Mouse (Mus musculus): ENCODE results near the gene Vstm4. TPM values are rescaled to one million over a fixed set of nuclear protein-coding genes. Genes with fewer than 3 reads are reported as not detected.

The Vstm4 gene
- polyA plus RNA-seq, 2 experiments: 14.8 to 25.0 TPM

DNA sequence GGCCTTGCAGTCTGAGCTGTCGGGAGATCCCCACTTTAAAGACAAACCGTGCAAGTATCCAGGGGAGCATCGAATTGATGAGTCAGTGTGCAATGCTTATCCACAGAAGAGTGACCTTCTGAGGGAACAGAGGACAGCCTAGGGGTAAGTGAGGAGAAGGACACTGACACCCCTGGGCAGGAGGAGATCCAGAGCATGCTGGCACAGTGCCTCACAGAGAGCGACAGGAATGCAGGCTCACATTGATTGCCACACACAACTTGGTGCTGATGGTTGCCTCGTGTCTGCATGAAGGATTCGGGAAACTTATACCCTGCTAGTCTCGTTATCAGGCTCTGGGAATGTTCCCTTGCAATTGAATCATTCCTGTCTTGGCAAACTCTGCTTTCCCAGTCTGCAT is 39.3 kb upstream of the Vstm4 start:
- no peak for TF ChIP-seq POLR2A (IDR thresholded peaks at IDR 0.05; ENCODE audit: borderline replicate concordance, extremely low read depth, insufficient read depth, insufficient read length)
- Histone ChIP-seq H3K9me3 (ENCODE audit: control insufficient read depth, low read length) (no peaks in the 10 kb centered on the region), H3K4me2 (replicated peaks; ENCODE audit: low read depth, low read length, severe bottlenecking) (no peak overlapping the region), H3K9ac (ENCODE audit: low read depth, low read length, severe bottlenecking) (no peak overlapping the region), H3K27me3 (ENCODE audit: control insufficient read depth, insufficient read depth, low read length) (no peaks in the 10 kb centered on the region), H3K27ac (replicated peaks; ENCODE audit: low read depth, low read length) (no peak overlapping the region), H3K4me1 (ENCODE audit: control insufficient read depth, insufficient read depth, low read length) (0 out of 2 replicates have a peak, but pooled peaks cover 7% of the 10 kb centered on the region), H3K4me3 (replicated peaks; ENCODE audit: low read length) (no peak overlapping the region), H3K36me3 (ENCODE audit: control insufficient read depth, insufficient read depth, low read length) (no peaks in the 10 kb centered on the region)
- no peak for DNase-seq (ENCODE audit: low spot score)
- 47% methylated on average over 7 of the region's 7 CpGs for WGBS
- ATAC-seq (ENCODE audit: low FRiP score, low read depth): no peak

DNA sequence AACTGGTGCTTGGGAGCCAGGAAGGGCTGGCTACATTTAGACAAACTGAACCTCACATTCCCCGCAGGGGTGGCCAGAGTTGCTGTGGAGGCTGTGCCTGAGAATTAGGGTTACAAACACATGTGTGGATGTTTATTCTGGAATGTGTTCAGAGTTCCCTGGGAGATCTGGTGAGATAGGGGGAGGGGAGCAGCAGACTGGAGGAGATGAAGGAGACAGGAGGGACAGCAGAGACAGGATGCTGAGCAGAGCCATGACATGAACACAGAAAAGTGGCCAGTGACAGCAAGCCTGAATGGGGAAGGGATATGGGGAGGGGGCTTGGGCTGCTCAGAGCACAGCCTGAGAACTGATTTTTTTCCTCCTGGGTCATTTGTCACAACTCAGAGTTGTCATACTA is 37.3 kb upstream of the Vstm4 start:
- Histone ChIP-seq H3K36me3 (ENCODE audit: control insufficient read depth, insufficient read depth, low read length) (no peaks in the 10 kb centered on the region), H3K9me3 (ENCODE audit: control insufficient read depth, low read length) (no peaks in the 10 kb centered on the region), H3K27ac (replicated peaks; ENCODE audit: low read depth, low read length) (no peak overlapping the region), H3K27me3 (ENCODE audit: control insufficient read depth, insufficient read depth, low read length) (no peaks in the 10 kb centered on the region), H3K4me2 (replicated peaks; ENCODE audit: low read depth, low read length, severe bottlenecking) (no peak overlapping the region), H3K4me3 (replicated peaks; ENCODE audit: low read length) (no peak overlapping the region), H3K4me1 (ENCODE audit: control insufficient read depth, insufficient read depth, low read length) (0 out of 2 replicates have a peak, but pooled peaks cover 8% of the 10 kb centered on the region), H3K9ac (ENCODE audit: low read depth, low read length, severe bottlenecking) (no peak overlapping the region)
- WGBS: 13% methylated on average over 1 of the region's 1 CpGs
- no peak for TF ChIP-seq POLR2A (IDR thresholded peaks at IDR 0.05; ENCODE audit: borderline replicate concordance, extremely low read depth, insufficient read depth, insufficient read length)
- ATAC-seq (ENCODE audit: low FRiP score, low read depth) (peak; percentile 30; the same call in 1 of the 2 replicates), DNase-seq (ENCODE audit: low spot score) (no peak)

GRCm38 (mm10) chr14:32822812-32823211 is 33.7 kb upstream of the Vstm4 start:
- Histone ChIP-seq H3K4me3 (replicated peaks; ENCODE audit: low read length) (no peak overlapping the region), H3K36me3 (ENCODE audit: control insufficient read depth, insufficient read depth, low read length) (no peaks in the 10 kb centered on the region), H3K4me2 (replicated peaks; ENCODE audit: low read depth, low read length, severe bottlenecking) (no peak overlapping the region), H3K27me3 (ENCODE audit: control insufficient read depth, insufficient read depth, low read length) (no peaks in the 10 kb centered on the region), H3K9me3 (ENCODE audit: control insufficient read depth, low read length) (no peaks in the 10 kb centered on the region), H3K27ac (replicated peaks; ENCODE audit: low read depth, low read length) (no peak overlapping the region), H3K9ac (ENCODE audit: low read depth, low read length, severe bottlenecking) (no peak overlapping the region), H3K4me1 (ENCODE audit: control insufficient read depth, insufficient read depth, low read length) (peaks cover 22% of the 10 kb centered on the region)
- ATAC-seq (ENCODE audit: low FRiP score, low read depth) (no peak), DNase-seq (ENCODE audit: low spot score) (no peak)
- TF ChIP-seq POLR2A (IDR thresholded peaks at IDR 0.05; ENCODE audit: borderline replicate concordance, extremely low read depth, insufficient read depth, insufficient read length): no peak
- 81% methylated on average over 4 of the region's 4 CpGs for WGBS

GRCm38 (mm10) chr14:32823861-32824260 is 32.7 kb upstream of the Vstm4 start:
- WGBS: 71% methylated on average over 3 of the region's 3 CpGs
- Histone ChIP-seq H3K9me3 (ENCODE audit: control insufficient read depth, low read length) (no peaks in the 10 kb centered on the region), H3K4me3 (replicated peaks; ENCODE audit: low read length) (no peak overlapping the region), H3K9ac (ENCODE audit: low read depth, low read length, severe bottlenecking) (no peak overlapping the region), H3K4me1 (ENCODE audit: control insufficient read depth, insufficient read depth, low read length) (peaks cover 27% of the 10 kb centered on the region), H3K27me3 (ENCODE audit: control insufficient read depth, insufficient read depth, low read length) (no peaks in the 10 kb centered on the region), H3K4me2 (replicated peaks; ENCODE audit: low read depth, low read length, severe bottlenecking) (no peak overlapping the region), H3K36me3 (ENCODE audit: control insufficient read depth, insufficient read depth, low read length) (no peaks in the 10 kb centered on the region), H3K27ac (replicated peaks; ENCODE audit: low read depth, low read length) (no peak overlapping the region)
- TF ChIP-seq POLR2A (IDR thresholded peaks at IDR 0.05; ENCODE audit: borderline replicate concordance, extremely low read depth, insufficient read depth, insufficient read length): no peak
- ATAC-seq (ENCODE audit: low FRiP score, low read depth) (no peak), DNase-seq (ENCODE audit: low spot score) (no peak)

GRCm38 (mm10) chr14:32824267-32825150 is 32.0 kb upstream of the Vstm4 start:
- no peak for DNase-seq (ENCODE audit: low spot score)
- ATAC-seq (ENCODE audit: low FRiP score, low read depth): no peak
- 35% methylated on average over 14 of the region's 14 CpGs for WGBS
- no peak for TF ChIP-seq POLR2A (IDR thresholded peaks at IDR 0.05; ENCODE audit: borderline replicate concordance, extremely low read depth, insufficient read depth, insufficient read length)
- Histone ChIP-seq H3K27ac (replicated peaks; ENCODE audit: low read depth, low read length) (no peak overlapping the region), H3K9me3 (ENCODE audit: control insufficient read depth, low read length) (no peaks in the 10 kb centered on the region), H3K4me1 (ENCODE audit: control insufficient read depth, insufficient read depth, low read length) (peaks cover 21% of the 10 kb centered on the region), H3K27me3 (ENCODE audit: control insufficient read depth, insufficient read depth, low read length) (no peaks in the 10 kb centered on the region), H3K9ac (ENCODE audit: low read depth, low read length, severe bottlenecking) (no peak overlapping the region), H3K4me3 (replicated peaks; ENCODE audit: low read length) (no peak overlapping the region), H3K4me2 (replicated peaks; ENCODE audit: low read depth, low read length, severe bottlenecking) (no peak overlapping the region), H3K36me3 (ENCODE audit: control insufficient read depth, insufficient read depth, low read length) (no peaks in the 10 kb centered on the region)
